Mouse (Mus musculus): ENCODE data around the gene P4hb. TPM values are rescaled to one million over a fixed set of nuclear protein-coding genes. Genes with fewer than 3 reads are reported as not detected.

P4hb gene
- polyA plus RNA-seq (2015; fragmentation: Nextera tagmentation; extraction: Ambion mirVana), result 847 and 883 TPM in 2 replicates

- Histone ChIP-seq H3K9ac (peak within 1 kb of the TSS; percentile 94), H3K4me2 (peak within 1 kb of the TSS; percentile 76), H3K4me1 (peaks cover 21% of the 10 kb centered on the region), H3K27ac (peak within 1 kb of the TSS; percentile 93), H3K27me3 (no peaks in the 10 kb centered on the region), H3K9me3 (no peaks in the 10 kb centered on the region), H3K36me3 (peaks cover 40% of the 10 kb centered on the region), H3K4me3 (peak within 1 kb of the TSS; percentile 88)
- WGBS, result under 1% methylated on average over 94 of the region's 94 CpGs
- ATAC-seq (ENCODE audit: borderline replicate concordance, extremely low read depth, low FRiP score, low TSS enrichment), result peak; percentile 97
Observed at GRCm38 (mm10) chr11:120572752-120573584, at the start of gene P4hb. Gene P4hb, minus strand, starts transcription at chr11:120573253.

GRCm38 (mm10) chr11:120622805-120623204, 49.8 kb upstream of the P4hb start:
- no peak for ATAC-seq (ENCODE audit: borderline replicate concordance, extremely low read depth, low FRiP score, low TSS enrichment)
- 88% methylated on average over 6 of the region's 6 CpGs for WGBS
- no peak overlapping the region for H3K4me3 ChIP-seq
- peaks cover 21% of the 10 kb centered on the region for H3K4me1 ChIP-seq
- H3K27ac ChIP-seq, result no peak overlapping the region
- no peaks in the 10 kb centered on the region for H3K27me3 ChIP-seq
- peaks cover 50% of the 10 kb centered on the region for H3K36me3 ChIP-seq
- H3K4me2 ChIP-seq, result no peak overlapping the region
- H3K9ac ChIP-seq, result no peak overlapping the region
- H3K9me3 ChIP-seq, result no peaks in the 10 kb centered on the region

- Histone ChIP-seq H3K4me1 (peaks cover 24% of the 10 kb centered on the region), H3K9me3 (no peaks in the 10 kb centered on the region), H3K4me3 (no peak overlapping the region), H3K27me3 (no peaks in the 10 kb centered on the region), H3K27ac (no peak overlapping the region), H3K36me3 (peaks cover 43% of the 10 kb centered on the region), H3K4me2 (no peak overlapping the region), H3K9ac (no peak overlapping the region)
- WGBS, result 90% methylated on average over 14 of the region's 14 CpGs
- ATAC-seq (ENCODE audit: borderline replicate concordance, extremely low read depth, low FRiP score, low TSS enrichment), result no peak
Observed at GRCm38 (mm10) chr11:120620195-120620594, 47.1 kb upstream of the P4hb start.

- Histone ChIP-seq H3K27me3 (no peaks in the 10 kb centered on the region), H3K36me3 (peaks cover 52% of the 10 kb centered on the region), H3K4me2 (no peak overlapping the region), H3K9me3 (no peaks in the 10 kb centered on the region), H3K4me3 (no peak overlapping the region), H3K27ac (no peak overlapping the region), H3K4me1 (peaks cover 18% of the 10 kb centered on the region), H3K9ac (no peak overlapping the region)
- 87% methylated on average over 25 of the region's 25 CpGs for WGBS
- ATAC-seq (ENCODE audit: borderline replicate concordance, extremely low read depth, low FRiP score, low TSS enrichment), result no peak
Observed at GRCm38 (mm10) chr11:120618619-120619535, 45.8 kb upstream of the P4hb start.

DNA sequence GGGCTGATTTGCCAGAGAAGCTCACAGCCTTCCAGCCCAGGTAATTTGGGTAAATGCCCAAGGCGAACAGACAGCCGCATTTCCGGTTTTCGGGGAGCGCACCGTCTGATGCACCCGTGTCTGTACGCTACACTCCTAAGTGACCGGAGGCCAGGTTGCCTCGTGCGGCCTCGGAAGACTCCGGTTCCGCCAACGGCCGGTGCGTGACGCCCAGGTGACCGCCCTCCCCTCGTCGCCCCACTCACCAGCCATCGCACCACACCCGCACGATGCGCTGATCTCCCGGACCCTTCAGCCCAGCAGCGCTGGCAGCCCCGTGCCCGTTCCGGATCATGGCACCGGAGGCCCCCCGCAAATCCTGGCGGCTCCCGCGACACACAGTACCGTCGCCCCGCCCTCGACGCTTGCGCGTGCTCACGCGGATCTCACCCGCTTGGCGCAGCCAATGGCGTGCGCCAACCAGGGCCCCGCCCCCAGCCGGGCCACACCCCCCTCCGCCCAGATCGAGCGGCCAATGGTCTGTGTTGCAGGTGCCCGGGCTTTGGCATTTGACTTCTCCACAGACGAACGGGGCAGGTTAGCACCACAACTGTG, 44.6 kb upstream of the P4hb start, which contains the start of gene Pcyt2:
Gene Pcyt2 (minus strand): TSS at position 418 of the 594 bp plus-strand sequence.
- Histone ChIP-seq H3K27ac (peak within 1 kb of the TSS; percentile 68), H3K9ac (peak within 1 kb of the TSS; percentile 86), H3K9me3 (no peaks in the 10 kb centered on the region), H3K4me1 (peaks cover 14% of the 10 kb centered on the region), H3K36me3 (peaks cover 52% of the 10 kb centered on the region), H3K4me2 (peak within 1 kb of the TSS; percentile 89), H3K4me3 (peak within 1 kb of the TSS; percentile 95), H3K27me3 (no peaks in the 10 kb centered on the region)
- peak; percentile 92 for ATAC-seq (ENCODE audit: borderline replicate concordance, extremely low read depth, low FRiP score, low TSS enrichment)
- WGBS, result under 1% methylated on average over 56 of the region's 56 CpGs

- peaks cover 14% of the 10 kb centered on the region for H3K4me1 ChIP-seq
Observed at GRCm38 (mm10) chr11:120616617-120617294, 43.7 kb upstream of the P4hb start.

DNA sequence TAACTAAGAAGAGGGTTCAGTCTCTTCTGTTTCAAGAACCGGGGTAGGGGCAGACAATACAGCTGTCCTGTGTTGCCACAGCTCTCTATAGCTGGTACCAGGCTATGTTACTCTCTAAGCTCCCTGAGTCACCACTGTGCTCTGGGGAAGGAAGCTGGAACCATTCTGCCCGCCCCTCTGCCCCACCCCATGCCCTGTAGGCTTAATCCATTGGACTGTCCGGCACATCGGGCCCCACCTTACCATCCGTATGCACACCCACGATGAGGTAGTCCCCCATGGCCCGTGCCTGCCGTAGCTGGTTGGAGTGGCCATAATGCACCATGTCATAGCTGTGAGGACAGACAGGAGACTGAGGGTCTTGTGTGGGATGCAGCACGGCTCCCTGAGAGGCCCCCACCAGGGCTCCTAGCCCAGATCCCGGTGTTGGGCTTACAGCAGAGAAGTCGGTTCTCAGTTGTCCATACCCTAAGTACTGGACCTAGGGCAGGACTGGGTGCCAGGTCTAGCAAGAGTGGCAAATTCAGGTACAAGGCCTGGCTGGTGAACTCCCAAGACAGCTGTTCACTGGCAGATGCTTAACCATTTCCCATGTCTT, 42.7 kb upstream of the P4hb start:
- WGBS, result 90% methylated on average over 11 of the region's 11 CpGs
- H3K9ac ChIP-seq, result no peak overlapping the region
- H3K4me2 ChIP-seq, result no peak overlapping the region
- H3K27ac ChIP-seq, result no peak overlapping the region
- peaks cover 14% of the 10 kb centered on the region for H3K4me1 ChIP-seq
- H3K9me3 ChIP-seq, result no peaks in the 10 kb centered on the region
- no peaks in the 10 kb centered on the region for H3K27me3 ChIP-seq
- peaks cover 62% of the 10 kb centered on the region for H3K36me3 ChIP-seq
- no peak for ATAC-seq (ENCODE audit: borderline replicate concordance, extremely low read depth, low FRiP score, low TSS enrichment)
- H3K4me3 ChIP-seq, result no peak overlapping the region

More at GRCm38 (mm10) chr11:120616617-120617294, 43.7 kb upstream of the P4hb start:
- H3K4me2 ChIP-seq, result peak overlapping the region; percentile 89
- peak overlapping the region; percentile 95 for H3K4me3 ChIP-seq
- H3K9me3 ChIP-seq, result no peaks in the 10 kb centered on the region
- no peak for ATAC-seq (ENCODE audit: borderline replicate concordance, extremely low read depth, low FRiP score, low TSS enrichment)
- H3K36me3 ChIP-seq, result peaks cover 57% of the 10 kb centered on the region
- no peak overlapping the region for H3K27ac ChIP-seq
- no peaks in the 10 kb centered on the region for H3K27me3 ChIP-seq
- H3K9ac ChIP-seq, result peak overlapping the region; percentile 86
- WGBS, result 38% methylated on average over 4 of the region's 4 CpGs

DNA sequence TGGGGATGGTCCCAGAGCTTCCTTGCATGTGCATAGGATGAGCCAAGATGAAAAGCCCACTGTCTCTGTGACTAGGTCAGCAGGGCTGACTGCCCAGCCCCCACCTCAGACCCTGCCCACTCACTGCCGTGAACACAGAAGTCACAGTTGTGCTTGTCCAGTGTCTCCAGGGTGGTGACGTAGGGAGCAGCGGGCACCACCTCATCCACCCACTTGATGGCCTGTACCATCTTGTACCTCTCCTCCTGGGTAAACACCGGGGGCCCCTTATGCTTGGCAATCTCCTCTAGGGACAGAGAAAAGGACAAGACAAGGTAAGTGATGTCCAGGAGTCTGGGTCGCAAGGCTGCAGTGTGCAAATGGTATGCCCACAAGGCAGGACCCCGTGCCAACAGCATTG, 42.1 kb upstream of the P4hb start:
- Histone ChIP-seq H3K4me1 (peaks cover 14% of the 10 kb centered on the region), H3K4me2 (no peak overlapping the region), H3K9ac (no peak overlapping the region), H3K36me3 (peaks cover 59% of the 10 kb centered on the region), H3K9me3 (no peaks in the 10 kb centered on the region), H3K4me3 (no peak overlapping the region), H3K27me3 (no peaks in the 10 kb centered on the region), H3K27ac (no peak overlapping the region)
- 90% methylated on average over 6 of the region's 6 CpGs for WGBS
- no peak for ATAC-seq (ENCODE audit: borderline replicate concordance, extremely low read depth, low FRiP score, low TSS enrichment)

DNA sequence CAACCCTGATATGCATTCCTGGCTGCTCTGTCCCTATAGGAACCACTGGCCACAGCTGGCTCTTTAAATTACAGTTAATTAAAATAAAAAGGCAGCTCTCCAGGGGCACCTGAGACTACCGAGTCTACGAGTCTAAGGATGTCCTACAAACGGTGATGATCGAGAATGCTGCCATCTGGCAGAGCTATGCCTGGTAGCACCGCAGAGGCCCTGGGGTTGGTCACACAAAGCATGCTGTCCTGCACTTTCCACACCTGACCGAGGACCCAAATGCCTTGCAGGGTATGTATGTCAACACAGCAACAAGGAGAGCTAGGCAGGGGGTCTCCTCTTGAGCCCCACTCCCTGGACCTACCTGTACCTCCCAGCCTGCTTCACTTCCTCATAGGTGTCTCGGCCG, 40.9 kb upstream of the P4hb start:
- Histone ChIP-seq H3K4me2 (no peak overlapping the region), H3K9ac (no peak overlapping the region), H3K9me3 (no peaks in the 10 kb centered on the region), H3K27me3 (0 out of 2 replicates have a peak, but pooled peaks cover 4% of the 10 kb centered on the region), H3K27ac (no peak overlapping the region), H3K4me3 (no peak overlapping the region), H3K4me1 (peaks cover 18% of the 10 kb centered on the region), H3K36me3 (peaks cover 48% of the 10 kb centered on the region)
- ATAC-seq (ENCODE audit: borderline replicate concordance, extremely low read depth, low FRiP score, low TSS enrichment), result no peak
- WGBS, result 84% methylated on average over 8 of the region's 8 CpGs

GRCm38 (mm10) chr11:120613481-120613972, 40.5 kb upstream of the P4hb start:
- H3K27ac ChIP-seq, result no peak overlapping the region
- WGBS, result 85% methylated on average over 9 of the region's 10 CpGs
- no peak for ATAC-seq (ENCODE audit: borderline replicate concordance, extremely low read depth, low FRiP score, low TSS enrichment)
- H3K4me3 ChIP-seq, result no peak overlapping the region
- peaks cover 23% of the 10 kb centered on the region for H3K4me1 ChIP-seq
- H3K27me3 ChIP-seq, result 0 out of 2 replicates have a peak, but pooled peaks cover 9% of the 10 kb centered on the region
- no peak overlapping the region for H3K4me2 ChIP-seq
- H3K9ac ChIP-seq, result no peak overlapping the region
- peaks cover 43% of the 10 kb centered on the region for H3K36me3 ChIP-seq
- no peaks in the 10 kb centered on the region for H3K9me3 ChIP-seq

Data from lung, embryonic 15.5 days (tissue).